Mouse (Mus musculus) liver, postnatal 0 days (tissue): Measurements from ENCODE around the gene Aamdc.

Experiments
- CTCF ChIP-seq: sonication (generic); IDR thresholded peaks from 2 replicates; pipeline ENCODE4 v1.5.1; 2016; ENCODE audit warnings: antibody characterized with exemption, low read depth
- EP300 ChIP-seq: IDR thresholded peaks from 2 replicates; pipeline ENCODE4 v1.6.1; 2016; ENCODE audit warnings: antibody characterized with exemption, low read depth, mild to moderate bottlenecking

- no peak for TF ChIP-seq EP300
- TF ChIP-seq CTCF: no peak
These were observed 15.7 kb downstream of the Aamdc start for GRCm38 (mm10) chr7:97563576-97563975.
